Mouse (Mus musculus) Patski (cell line): Measurements from ENCODE around the gene Fndc10. TPM values are rescaled to one million over a fixed set of nuclear protein-coding genes. Genes with fewer than 3 reads are reported as not detected.
"Not testable (repeated sequence)": the region's sequence is repeated elsewhere in the genome, so short reads cannot be mapped to it uniquely, and the experiment has no call there.

Source experiments
- ATAC-seq: fragments of 100-300 bp; one replicate; pipeline ENCODE4 v1.8.0; 2021
- CTCF ChIA-PET: fragments of 350-600 bp; sonication (Branson Sonifier 250); formaldehyde crosslinking; loops from one replicate; lab custom pipeline; 2022; ENCODE audit warnings: inconsistent platforms; lab: Charles Lee
- POLR2A ChIA-PET: fragments of 350-600 bp; sonication (Branson Sonifier 250); formaldehyde crosslinking; loops from one replicate; lab custom pipeline; 2022; ENCODE audit warnings: antibody characterized with exemption, inconsistent platforms; lab: Charles Lee
- DNase-seq: peaks from one replicate; pipeline ENCODE4 v3.0.0-alpha.2; 2011; ENCODE audit warnings: low read depth, low spot score
- H3K27me3 ChIP-seq: fragments of 371-371 bp; one replicate; pipeline ENCODE4 v1.5.1; 2021
- CTCF ChIP-seq: fragments of 100-300 bp; IDR thresholded peaks from one replicate; pipeline ENCODE4 v1.5.1; 2021
- in situ Hi-C: fragments of 300-500 bp; cut with MboI; formaldehyde crosslinking; loops from 3 replicates; pipeline ENCODE4 v1.11.1; 2018; ENCODE audit warnings: low pct_unique_long_range_greater_than_20kb, mixed read lengths
- polyA plus RNA-seq: library from polyadenylated mRNA; unstranded; gene quantifications from one replicate; pipeline ENCODE4 v1.2.3, GENCODE M21; 2021

The Fndc10 gene
- 7.3 TPM for polyA plus RNA-seq

DNA sequence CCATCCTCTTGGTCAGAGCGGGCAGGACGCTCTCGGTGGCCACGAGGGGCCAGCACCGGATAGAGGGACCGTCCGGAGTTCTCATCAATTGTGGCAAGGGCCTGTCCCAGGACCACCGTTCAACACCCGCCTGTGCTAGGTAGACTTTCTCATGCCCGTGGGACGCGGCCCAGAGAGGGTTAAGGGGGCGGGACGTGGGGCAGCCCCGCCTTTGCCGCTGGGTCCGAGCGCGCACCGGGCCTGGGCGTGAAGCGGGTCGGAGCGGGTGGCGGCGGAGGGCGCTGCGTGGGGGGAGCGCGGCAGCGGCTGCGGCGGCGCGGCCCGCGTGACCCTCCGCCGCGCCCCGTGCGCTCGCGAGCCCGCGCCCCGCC lies at the start of gene Fndc10:
Gene Fndc10 (plus strand): TSS at position 232 of the 371 bp plus-strand sequence.
- no peak for DNase-seq
- in situ Hi-C loops, result no loop called here
- POLR2A ChIA-PET, result no interaction called here
- no peak for TF ChIP-seq CTCF
- H3K27me3 ChIP-seq, result no peaks in the 10 kb centered on the region
- peak; percentile 47 for ATAC-seq
- CTCF ChIA-PET, result no interaction called here

GRCm38 (mm10) chr4:155645308-155645707 lies 48.8 kb upstream of the Fndc10 start, which contains the start of gene Gm10563:
Gene Gm10563 (minus strand): TSS chr4:155645408.
- H3K27me3 ChIP-seq, DNase-seq, ATAC-seq, POLR2A ChIA-PET, CTCF ChIA-PET, in situ Hi-C loops: not testable (repeated sequence)

DNA sequence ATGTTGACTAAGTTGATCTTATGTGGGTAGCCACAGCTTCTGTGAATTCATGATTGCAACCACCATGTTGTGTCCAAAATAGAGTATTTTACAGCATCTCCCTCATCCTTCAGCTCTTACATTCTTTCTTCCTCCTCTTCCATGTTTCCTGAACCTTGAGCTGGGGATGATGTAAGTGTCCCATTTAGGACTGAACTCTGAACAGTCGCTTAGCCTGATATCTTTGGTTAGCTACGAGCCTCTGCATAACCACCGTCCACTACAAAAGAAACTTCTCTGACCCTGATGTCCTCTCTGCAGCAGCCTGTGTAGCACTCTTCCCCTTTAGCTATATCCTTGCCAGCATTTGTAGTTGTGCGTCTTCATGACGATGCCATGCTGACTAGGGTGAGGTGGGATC lies 48.4 kb upstream of the Fndc10 start:
- ChIA-PET POLR2A (no interaction called here), CTCF (no interaction called here)
- H3K27me3 ChIP-seq, result no peaks in the 10 kb centered on the region
- ATAC-seq (no peak), DNase-seq (no peak)
- no peak for TF ChIP-seq CTCF
- in situ Hi-C loops, result no loop called here

DNA sequence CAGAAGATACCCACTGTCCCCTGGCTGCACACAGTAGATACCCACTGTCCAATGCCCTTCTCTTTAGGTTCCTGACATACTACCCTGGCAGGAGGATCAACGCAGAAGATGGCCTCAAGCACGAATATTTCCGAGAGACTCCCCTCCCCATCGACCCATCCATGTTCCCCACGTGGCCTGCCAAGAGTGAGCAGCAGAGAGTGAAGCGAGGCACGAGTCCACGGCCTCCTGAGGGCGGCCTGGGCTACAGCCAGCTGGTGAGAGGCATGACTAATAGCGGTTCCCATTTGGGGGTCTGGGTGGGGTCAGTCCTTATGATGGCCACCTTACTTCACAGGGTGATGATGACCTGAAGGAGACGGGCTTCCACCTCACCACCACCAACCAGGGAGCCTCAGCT lies 44.8 kb upstream of the Fndc10 start:
- TF ChIP-seq CTCF, result no peak
- DNase-seq (no peak), ATAC-seq (no peak)
- no peaks in the 10 kb centered on the region for H3K27me3 ChIP-seq
- CTCF ChIA-PET, result no interaction called here
- in situ Hi-C loops, result no loop called here
- POLR2A ChIA-PET, result no interaction called here

DNA sequence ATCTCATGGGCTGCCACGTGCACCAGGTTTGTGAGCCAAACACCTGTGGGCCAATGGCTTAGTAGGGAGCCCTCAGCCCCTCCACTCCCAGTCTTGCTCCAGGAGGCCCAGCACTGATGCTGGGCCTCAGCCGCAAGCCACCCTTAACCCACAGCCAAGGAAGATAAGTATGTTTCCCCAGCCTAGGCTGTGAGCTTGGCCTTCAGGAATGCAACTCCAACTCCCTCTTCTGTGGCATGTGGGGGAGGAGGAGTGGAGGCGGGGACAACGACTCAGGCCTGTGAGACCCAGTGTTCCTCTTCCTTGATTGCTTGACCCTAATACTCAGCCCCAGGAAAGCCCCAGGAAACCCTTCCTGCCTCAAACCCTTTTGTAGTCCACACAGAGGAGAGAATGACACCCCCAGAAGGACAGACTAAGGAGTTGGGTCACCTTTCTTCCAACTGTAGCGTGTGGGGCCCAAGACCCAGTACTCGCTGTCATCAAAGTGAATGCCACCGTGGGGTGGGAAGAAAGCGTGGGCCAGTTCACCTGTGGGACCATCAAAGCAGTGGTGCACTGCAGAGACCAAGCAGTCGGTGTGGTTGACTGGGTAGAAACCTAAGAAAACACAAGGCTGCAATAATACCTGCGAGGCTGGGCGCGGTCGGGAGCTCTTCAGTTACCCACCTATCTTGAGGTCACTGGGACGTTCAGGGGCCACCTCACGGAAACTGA lies 42.4 kb upstream of the Fndc10 start:
- DNase-seq, result peak; percentile 58
- ChIA-PET CTCF (no interaction called here), POLR2A (interaction anchor here (1.1 to 1.6 kb wide), 2 partner anchors 9 to 17 kb away, joined by 3 to 4 read pairs; partner anchors contain the start of gene Mib2)
- no peak for TF ChIP-seq CTCF
- in situ Hi-C loops, result no loop called here
- H3K27me3 ChIP-seq, result no peaks in the 10 kb centered on the region
- peak; percentile 77 for ATAC-seq

GRCm38 (mm10) chr4:155652283-155653085 lies 41.7 kb upstream of the Fndc10 start:
- ATAC-seq (no peak), DNase-seq (no peak)
- TF ChIP-seq CTCF, result no peak
- no peaks in the 10 kb centered on the region for H3K27me3 ChIP-seq
- CTCF ChIA-PET, result no interaction called here
- POLR2A ChIA-PET, result interaction anchor here (1.1 to 1.6 kb wide), 2 partner anchors 8 to 16 kb away, joined by 3 to 4 read pairs; partner anchors contain the start of gene Mib2
- in situ Hi-C loops, result no loop called here

DNA sequence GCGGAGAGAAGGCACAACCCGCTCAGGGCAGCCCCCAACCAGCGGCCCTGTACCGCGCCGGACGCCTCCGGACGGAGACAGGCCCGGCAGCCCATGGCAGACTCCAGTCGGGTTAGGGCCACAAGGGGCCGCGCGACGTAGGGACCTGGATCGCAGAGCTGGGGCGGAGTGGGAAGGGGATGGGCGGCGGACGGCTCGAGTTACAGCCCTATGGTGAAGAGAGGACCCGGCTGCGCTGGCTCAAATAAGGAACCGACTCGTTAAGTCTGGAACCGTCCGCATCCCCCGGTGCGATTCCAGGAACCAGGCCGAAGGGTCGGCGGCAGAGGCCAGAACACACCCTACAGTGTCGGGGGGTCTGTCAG lies 41.1 kb upstream of the Fndc10 start, which contains the start of gene Mmp23:
Gene Mmp23 (minus strand): TSS at position 299 of the 365 bp plus-strand sequence.
- no peak for TF ChIP-seq CTCF
- POLR2A ChIA-PET, result no interaction called here
- in situ Hi-C loops, result no loop called here
- H3K27me3 ChIP-seq, result no peaks in the 10 kb centered on the region
- CTCF ChIA-PET, result no interaction called here
- ATAC-seq (no peak), DNase-seq (no peak)

DNA sequence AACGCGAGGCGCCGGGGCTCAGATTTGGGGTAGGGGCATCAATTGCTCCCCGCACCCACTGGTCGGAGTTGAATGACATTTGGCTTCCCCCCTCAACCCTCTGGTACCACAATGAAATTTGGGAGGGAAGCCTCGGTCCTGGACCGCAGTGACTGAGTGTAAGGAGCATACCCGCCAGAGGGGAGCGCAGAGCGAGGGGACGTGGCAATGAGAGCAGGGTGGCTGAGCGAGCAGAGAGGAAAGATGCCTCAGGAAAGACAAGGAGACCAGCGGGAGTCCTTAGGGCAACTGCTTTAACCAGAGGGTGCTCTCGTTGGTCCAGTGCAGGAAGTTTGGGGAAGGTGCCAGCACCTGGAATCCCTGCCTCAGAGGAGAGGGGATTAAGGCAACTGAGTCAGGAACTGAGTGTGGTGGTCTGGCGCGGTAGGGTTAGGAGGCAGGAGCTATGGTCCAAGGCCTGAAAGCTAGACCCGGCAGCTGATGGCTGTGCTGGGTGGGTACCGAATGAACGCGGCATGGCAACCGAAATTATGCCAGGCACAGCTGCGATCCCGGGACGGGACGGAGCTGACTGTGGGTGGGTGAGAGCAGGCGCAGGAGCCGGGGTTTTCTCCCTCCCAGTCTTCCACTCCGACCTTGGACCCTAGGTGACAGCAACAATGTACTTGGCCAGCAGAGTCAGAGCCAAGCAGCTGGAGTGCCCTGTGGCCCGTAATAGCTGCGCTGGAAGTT lies 40.5 kb upstream of the Fndc10 start:
- H3K27me3 ChIP-seq, result no peaks in the 10 kb centered on the region
- ChIA-PET CTCF (no interaction called here), POLR2A (no interaction called here)
- ATAC-seq (no peak), DNase-seq (no peak)
- TF ChIP-seq CTCF, result no peak
- in situ Hi-C loops, result no loop called here

DNA sequence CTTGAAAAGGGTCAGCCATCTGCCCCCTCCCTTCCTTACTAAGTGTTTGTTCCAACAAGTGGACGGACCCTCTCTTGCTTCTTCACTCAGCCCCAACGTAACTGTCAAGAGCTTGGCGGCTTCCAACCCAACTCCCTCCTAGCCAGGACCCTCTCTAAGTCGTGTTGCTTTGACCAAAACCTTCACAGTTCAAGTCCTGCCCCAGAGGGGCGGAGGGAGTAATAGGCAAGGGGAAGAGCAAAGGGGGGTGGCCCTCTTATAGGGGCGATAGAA lies 40.0 kb upstream of the Fndc10 start:
- DNase-seq (no peak), ATAC-seq (no peak)
- POLR2A ChIA-PET, result no interaction called here
- H3K27me3 ChIP-seq, result no peaks in the 10 kb centered on the region
- no peak for TF ChIP-seq CTCF
- CTCF ChIA-PET, result no interaction called here
- in situ Hi-C loops, result no loop called here

GRCm38 (mm10) chr4:155654456-155655298 lies 39.5 kb upstream of the Fndc10 start:
- TF ChIP-seq CTCF, result no peak
- no peak for DNase-seq
- ATAC-seq, result no peak
- ChIA-PET POLR2A (no interaction called here), CTCF (no interaction called here)
- in situ Hi-C loops, result no loop called here
- H3K27me3 ChIP-seq, result no peaks in the 10 kb centered on the region
